Mouse (Mus musculus): ENCODE results near the gene P2ry14. TPM values are rescaled to one million over a fixed set of nuclear protein-coding genes. Genes with fewer than 3 reads are reported as not detected.

Gene P2ry14
- 0.29 to 3.0 TPM (median 0.62 TPM) in 4 replicates for total RNA-seq (2023; ENCODE audit: inconsistent age)

GRCm38 (mm10) chr3:59153424-59153823 is at the start of gene P2ry14:
TSS of gene P2ry14 (minus strand) at chr3:59153618.

GRCm38 (mm10) chr3:59194938-59195337 is 41.5 kb upstream of the P2ry14 start, which contains the start of gene Gpr87:
TSS of gene Gpr87 (minus strand) at chr3:59195104.

GRCm38 (mm10) chr3:59101218-59101986 is 52.0 kb downstream of the P2ry14 start, which contains the start of gene Gpr171:
TSS of gene Gpr171 (minus strand) at chr3:59101821.

Other genes with a start within 250 kb of the P2ry14 start
- 0.45 to 0.78 TPM (median 0.50 TPM) in 4 replicates for gene Med12l, start 147.8 kb downstream of the P2ry14 start, total RNA-seq (2023; ENCODE audit: inconsistent age)
- gene Gpr171, start 51.8 kb downstream of the P2ry14 start, total RNA-seq (2023; ENCODE audit: inconsistent age), result 99.8 to 111 TPM (median 103 TPM) in 4 replicates
- gene Gpr87, start 41.5 kb upstream of the P2ry14 start, total RNA-seq (2023; ENCODE audit: inconsistent age), result not detected in 4 replicates
- 0.90 to 1.9 TPM (median 1.2 TPM) in 4 replicates for gene P2ry13, start 57.3 kb upstream of the P2ry14 start, total RNA-seq (2023; ENCODE audit: inconsistent age)
- gene P2ry12, start 109.3 kb upstream of the P2ry14 start, total RNA-seq (2023; ENCODE audit: inconsistent age), result 0.72 to 1.3 TPM (median 1.0 TPM) in 4 replicates
- 0.06 TPM in 1 of 4 replicates, not detected in the others for gene Igsf10, start 190.8 kb upstream of the P2ry14 start, total RNA-seq (2023; ENCODE audit: inconsistent age)

Data from B cell, adult (primary cell).